Mouse (Mus musculus) ES-E14 (cell line): Measurements from ENCODE around the gene Prss34.

Experiments
- CHD2 ChIP-seq: IDR thresholded peaks from 2 replicates; pipeline ENCODE4 v1.6.1; 2014; ENCODE audit warnings: mild to moderate bottlenecking, low read depth, low read length, inconsistent platforms
- HCFC1 ChIP-seq: IDR thresholded peaks from 2 replicates; pipeline ENCODE4 v1.6.1; 2012; ENCODE audit warnings: low read length, inconsistent platforms, borderline replicate concordance; ENCODE audit not compliant: insufficient read depth
- MAFK ChIP-seq: IDR thresholded peaks from 2 replicates; pipeline ENCODE4 v1.6.1; 2014; ENCODE audit warnings: mild to moderate bottlenecking, low read depth, low read length, inconsistent platforms; ENCODE audit not compliant: insufficient read depth
- ZC3H11A ChIP-seq: IDR thresholded peaks from 2 replicates; pipeline ENCODE4 v1.6.1; 2012; ENCODE audit warnings: low read depth, mild to moderate bottlenecking, inconsistent platforms, low read length, borderline replicate concordance

- no peak for TF ChIP-seq MAFK
- TF ChIP-seq ZC3H11A = no peak
- no peak for TF ChIP-seq CHD2
- no peak for TF ChIP-seq HCFC1
These were observed 41.9 kb upstream of the Prss34 start, which contains the start of gene Baiap3 for GRCm38 (mm10) chr17:25256140-25256754.
